Mouse (Mus musculus): ENCODE measurements around the gene Dynll2.
"Not testable (repeated sequence)": the region's sequence is repeated elsewhere in the genome, so short reads cannot be mapped to it uniquely, and the experiment has no call there.

The Dynll2 gene

GRCm38 (mm10) chr11:87987861-87988260 lies 528 bp upstream of the Dynll2 start:
- no peak for DNase-seq (ENCODE audit: low spot score in 2 of 2)

- DNase-seq (ENCODE audit: low spot score in 2 of 2) = peak; percentile 56 to 66
Measured at GRCm38 (mm10) chr11:87986141-87986741, 1.1 kb downstream of the Dynll2 start.

GRCm38 (mm10) chr11:87985643-87986042 lies 1.7 kb downstream of the Dynll2 start:
- no peak for DNase-seq (ENCODE audit: low spot score in 2 of 2)

- DNase-seq (ENCODE audit: low spot score in 2 of 2) = no peak
Measured at GRCm38 (mm10) chr11:87984571-87984970, 2.8 kb downstream of the Dynll2 start.

- DNase-seq (ENCODE audit: low spot score in 2 of 2) = no peak
Measured at GRCm38 (mm10) chr11:87978905-87979304, 8.4 kb downstream of the Dynll2 start.

GRCm38 (mm10) chr11:87977021-87977420 lies 10.3 kb downstream of the Dynll2 start:
- not testable (repeated sequence) for DNase-seq (ENCODE audit: low spot score in 2 of 2)

- DNase-seq (ENCODE audit: low spot score in 2 of 2) = peak in 1 of 2 experiments; percentile 22
Measured at GRCm38 (mm10) chr11:87974477-87975181, 12.7 kb downstream of the Dynll2 start.

GRCm38 (mm10) chr11:87973559-87974305 lies 13.6 kb downstream of the Dynll2 start:
- no peak for DNase-seq (ENCODE audit: low spot score in 2 of 2)

GRCm38 (mm10) chr11:87972829-87973228 lies 14.5 kb downstream of the Dynll2 start:
- no peak for DNase-seq (ENCODE audit: low spot score in 2 of 2)

GRCm38 (mm10) chr11:87968356-87969122 lies 18.8 kb downstream of the Dynll2 start:
- DNase-seq (ENCODE audit: low spot score in 2 of 2) = no peak

- peak; percentile 68 to 74 for DNase-seq (ENCODE audit: low spot score in 2 of 2)
Measured at GRCm38 (mm10) chr11:87967692-87968289, 19.5 kb downstream of the Dynll2 start.

- DNase-seq (ENCODE audit: low spot score in 2 of 2) = peak in 1 of 2 experiments; percentile 24
Measured at GRCm38 (mm10) chr11:87966214-87966613, 21.1 kb downstream of the Dynll2 start.

- no peak for DNase-seq (ENCODE audit: low spot score in 2 of 2)
Measured at GRCm38 (mm10) chr11:87965293-87965692, 22.0 kb downstream of the Dynll2 start.

- DNase-seq (ENCODE audit: low spot score in 2 of 2) = no peak
Measured at GRCm38 (mm10) chr11:87957066-87957465, 30.3 kb downstream of the Dynll2 start.

- no peak for DNase-seq (ENCODE audit: low spot score in 2 of 2)
Measured at GRCm38 (mm10) chr11:87955144-87955543, 32.2 kb downstream of the Dynll2 start.

GRCm38 (mm10) chr11:87949990-87950389 lies 37.3 kb downstream of the Dynll2 start:
- DNase-seq (ENCODE audit: low spot score in 2 of 2) = no peak

- no peak for DNase-seq (ENCODE audit: low spot score in 2 of 2)
Measured at GRCm38 (mm10) chr11:87935467-87935866, 51.9 kb downstream of the Dynll2 start.

GRCm38 (mm10) chr11:87933731-87934130 lies 53.6 kb downstream of the Dynll2 start:
- DNase-seq (ENCODE audit: low spot score in 2 of 2) = no peak

GRCm38 (mm10) chr11:87930348-87930747 lies 57.0 kb downstream of the Dynll2 start:
- no peak for DNase-seq (ENCODE audit: low spot score in 2 of 2)

Data from urinary bladder, adult 18-20 months (tissue).